Mouse (Mus musculus): ENCODE data around the gene Lpin1. TPM values are rescaled to one million over a fixed set of nuclear protein-coding genes. Genes with fewer than 3 reads are reported as not detected.

Lpin1 gene
- total RNA-seq, 2 experiments from 2014 or later, result 14.5 to 15.8 TPM

- intact Hi-C loops (cut with DNase I), result loop anchor here (5.0 kb wide), 1 partner anchor 63 kb away; no protein-coding TSS in a partner anchor
- DNase-seq (ENCODE audit: low spot score in 2 of 2), result no peak
These were observed 19.5 kb upstream of the Lpin1 start for GRCm38 (mm10) chr12:16630152-16630865.

DNA sequence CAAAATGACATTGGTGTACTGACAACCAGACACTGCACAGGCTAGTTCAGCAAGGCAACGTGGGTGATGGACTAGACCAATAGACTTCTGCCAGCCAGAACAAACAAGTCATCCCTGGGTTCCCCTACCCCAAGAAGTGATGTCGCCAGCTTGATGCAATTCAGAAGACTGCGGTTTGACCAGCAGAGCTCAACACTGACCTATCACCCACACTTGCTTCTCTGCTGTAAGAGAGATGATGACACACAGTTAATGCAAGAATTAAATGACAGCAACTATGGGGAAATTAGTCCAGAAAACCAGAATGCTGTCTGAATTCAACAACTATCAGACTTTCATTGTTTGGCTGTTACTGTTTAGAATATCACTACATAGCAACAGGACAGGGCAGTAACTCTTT is 9.5 kb upstream of the Lpin1 start:
- intact Hi-C loops (cut with DNase I), result no loop called here
- no peak for DNase-seq (ENCODE audit: low spot score in 2 of 2)

DNA sequence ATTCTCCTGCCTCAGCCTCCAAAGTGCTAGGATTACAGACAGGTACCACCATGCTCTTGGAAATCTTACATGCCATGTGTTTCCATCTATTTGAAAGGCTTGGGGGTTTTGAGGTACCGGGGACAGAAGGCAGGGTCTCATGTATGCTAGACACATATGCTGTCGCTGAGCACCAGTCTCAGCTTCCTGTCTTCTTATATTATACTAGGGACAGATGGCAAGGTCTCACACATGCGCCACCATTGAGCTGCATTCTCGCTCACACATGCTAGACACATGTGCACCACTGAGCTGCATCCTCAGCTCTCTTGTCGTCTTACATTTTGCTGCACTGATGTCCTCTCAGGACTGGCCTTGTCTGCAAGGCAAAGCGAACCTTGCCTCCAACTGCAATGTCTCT is 8.7 kb upstream of the Lpin1 start:
- DNase-seq (ENCODE audit: low spot score in 2 of 2), result no peak
- intact Hi-C loops (cut with DNase I), result no loop called here

DNA sequence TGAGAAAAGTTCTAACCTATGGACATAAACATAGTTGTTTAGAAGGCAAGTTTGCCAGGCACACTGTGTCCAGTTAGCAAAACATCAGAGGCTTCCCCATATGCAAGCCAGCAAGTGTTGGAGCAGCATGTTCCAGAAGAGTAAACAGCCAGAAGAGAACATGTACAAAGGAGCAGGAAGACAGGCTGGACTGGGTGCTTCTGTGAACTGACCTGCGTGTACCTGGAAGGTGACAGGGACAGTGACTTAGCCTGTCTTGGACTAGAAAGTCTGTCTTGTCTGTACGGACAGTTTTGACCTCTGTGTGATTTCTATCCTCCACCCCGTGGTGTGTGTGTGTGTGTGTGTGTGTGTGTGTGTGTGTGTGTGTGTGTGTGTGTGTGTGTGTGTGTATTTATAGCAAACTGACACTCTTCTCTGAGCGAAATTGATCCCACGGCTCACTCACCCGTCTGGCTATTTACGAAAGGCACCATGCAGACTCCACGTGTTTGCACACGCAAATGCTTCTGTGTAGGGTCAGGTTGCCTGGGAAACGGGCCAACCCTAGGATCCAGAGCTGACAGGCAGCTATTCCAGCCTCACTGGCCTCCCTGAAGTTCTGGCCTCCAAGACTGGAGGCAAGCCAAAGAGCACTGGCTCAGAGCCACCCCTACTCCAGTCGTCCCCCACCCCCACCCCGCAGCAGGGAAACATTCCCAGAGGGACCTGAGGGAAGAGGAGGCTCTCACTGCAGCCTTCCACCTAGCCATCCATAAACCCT is 7.9 kb upstream of the Lpin1 start:
- DNase-seq (ENCODE audit: low spot score in 2 of 2), result peak; percentile 68 to 84
- intact Hi-C loops (cut with DNase I), result no loop called here

DNA sequence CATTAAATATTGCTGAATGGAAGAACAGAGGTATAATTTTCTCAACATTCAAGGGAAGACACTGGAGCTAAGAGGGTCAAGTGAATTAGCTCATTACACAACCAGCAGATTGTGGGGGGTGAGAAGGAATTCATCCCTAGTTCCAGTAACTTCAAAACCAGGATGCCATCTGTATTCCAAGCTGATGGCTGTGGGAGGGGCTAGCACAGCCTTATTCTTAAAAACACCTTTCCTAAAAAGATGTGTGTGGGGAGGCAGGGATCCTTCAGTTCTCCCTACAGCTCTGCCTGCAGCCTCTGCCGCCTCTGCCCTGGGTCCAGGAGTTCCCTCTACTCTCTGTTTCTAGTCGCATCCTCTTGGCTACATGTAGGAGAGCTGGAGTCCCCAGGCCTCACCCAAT is 5.0 kb upstream of the Lpin1 start:
- intact Hi-C loops (cut with DNase I), result no loop called here
- no peak for DNase-seq (ENCODE audit: low spot score in 2 of 2)

GRCm38 (mm10) chr12:16614556-16614955 is 3.8 kb upstream of the Lpin1 start:
- DNase-seq (ENCODE audit: low spot score in 2 of 2), result no peak
- intact Hi-C loops (cut with DNase I), result no loop called here

DNA sequence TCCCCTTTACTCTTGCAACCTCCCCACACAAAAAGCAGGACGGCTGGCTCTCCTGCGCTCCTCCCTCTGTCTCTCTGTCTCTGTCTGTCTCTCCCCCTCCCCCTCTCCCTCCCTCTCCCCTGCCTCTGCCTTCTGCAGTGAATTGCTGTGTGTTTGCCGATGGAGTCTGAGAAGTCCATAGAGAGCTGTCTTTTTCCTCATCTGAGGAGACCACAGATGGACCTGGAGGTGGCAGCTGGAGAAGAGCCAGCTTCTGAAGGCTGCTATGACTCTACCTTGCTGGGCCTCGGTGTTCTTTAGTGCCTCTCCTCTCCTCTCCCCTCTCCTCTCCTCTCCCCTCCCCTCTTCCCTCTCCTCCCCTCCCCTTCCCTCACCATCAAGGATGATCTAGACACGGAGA is 5.1 kb downstream of the Lpin1 start:
- intact Hi-C loops (cut with DNase I), result no loop called here
- peak; percentile 47 to 57 for DNase-seq (ENCODE audit: low spot score in 2 of 2)

DNA sequence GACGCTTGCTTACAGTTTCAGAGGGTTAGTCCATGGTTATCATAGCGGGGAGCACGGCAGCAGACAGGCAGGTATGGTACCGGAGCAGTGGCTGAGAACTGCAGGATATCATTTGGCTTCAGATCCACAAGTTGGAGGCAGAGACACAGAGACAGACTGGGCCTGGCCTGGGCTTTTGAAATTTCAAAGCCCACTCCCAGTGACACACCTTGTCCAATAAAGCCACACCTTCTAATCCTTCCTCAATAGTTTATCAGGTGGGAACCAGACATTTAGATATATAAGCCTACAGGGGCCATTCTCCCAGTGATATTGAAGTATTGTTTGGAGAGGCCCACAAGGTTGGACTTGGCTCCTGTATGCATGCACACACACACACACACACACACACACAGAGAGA is 8.5 kb downstream of the Lpin1 start:
- no peak for DNase-seq (ENCODE audit: low spot score in 2 of 2)
- intact Hi-C loops (cut with DNase I), result no loop called here

DNA sequence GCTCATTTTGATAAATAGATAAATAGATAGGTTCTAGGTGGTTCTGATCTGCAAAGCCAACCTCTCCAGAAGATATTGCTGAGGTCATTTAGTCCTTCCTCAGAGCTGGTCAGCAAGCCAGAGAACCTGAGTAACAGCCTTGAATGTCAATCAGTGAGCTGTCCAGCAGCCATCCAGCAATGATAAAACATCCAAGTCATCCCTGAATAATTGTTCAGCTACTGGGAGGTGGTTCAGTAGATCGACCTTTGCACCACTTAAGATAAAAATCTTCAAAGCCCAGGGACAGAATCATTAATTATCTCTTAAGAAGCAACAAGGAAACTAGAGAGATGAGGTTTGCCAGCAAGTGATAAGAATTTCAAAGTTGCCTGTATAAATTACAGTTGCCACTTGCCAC is 10.4 kb downstream of the Lpin1 start:
- intact Hi-C loops (cut with DNase I), result no loop called here
- DNase-seq (ENCODE audit: low spot score in 2 of 2), result no peak

DNA sequence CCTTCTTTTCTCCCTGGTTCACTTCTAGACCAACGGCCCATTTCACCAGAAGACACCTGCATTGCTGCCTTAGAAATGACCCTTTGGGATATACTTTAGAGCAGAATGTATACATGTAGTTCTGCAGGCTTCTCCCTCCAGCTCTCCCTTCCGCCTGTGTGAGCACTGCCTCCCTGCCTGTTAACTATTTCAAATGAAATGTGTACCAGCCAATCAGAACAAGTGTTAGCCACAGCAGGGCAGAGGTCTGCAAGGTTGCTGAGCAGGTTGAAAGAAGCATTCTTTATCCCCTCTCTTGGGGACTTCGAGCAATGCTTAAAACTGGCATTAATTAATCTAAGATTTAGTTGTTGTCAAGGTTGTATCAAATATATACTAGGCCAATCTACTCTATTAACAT is 11.4 kb downstream of the Lpin1 start:
- no peak for DNase-seq (ENCODE audit: low spot score in 2 of 2)
- intact Hi-C loops (cut with DNase I), result no loop called here

DNA sequence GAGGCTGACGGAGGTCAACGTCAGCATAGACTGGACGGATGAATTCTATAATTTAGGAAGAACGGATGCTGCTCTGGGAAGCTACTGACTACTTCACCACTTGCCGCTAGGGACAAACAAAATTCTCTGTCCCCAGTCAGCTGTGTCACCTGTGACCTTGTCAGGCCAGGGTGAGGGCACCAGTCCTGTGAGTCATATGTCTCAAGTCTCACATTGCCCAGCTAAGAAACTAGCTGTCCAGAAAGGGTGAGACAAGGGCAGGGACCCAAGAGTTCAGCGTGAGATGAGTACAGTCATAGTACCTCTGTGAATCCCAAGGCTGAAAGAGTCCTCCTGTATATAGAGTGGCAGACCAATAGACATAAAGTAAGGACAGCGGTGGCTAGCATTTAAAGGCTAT is 17.0 kb downstream of the Lpin1 start:
- intact Hi-C loops (cut with DNase I), result no loop called here
- no peak for DNase-seq (ENCODE audit: low spot score in 2 of 2)

DNA sequence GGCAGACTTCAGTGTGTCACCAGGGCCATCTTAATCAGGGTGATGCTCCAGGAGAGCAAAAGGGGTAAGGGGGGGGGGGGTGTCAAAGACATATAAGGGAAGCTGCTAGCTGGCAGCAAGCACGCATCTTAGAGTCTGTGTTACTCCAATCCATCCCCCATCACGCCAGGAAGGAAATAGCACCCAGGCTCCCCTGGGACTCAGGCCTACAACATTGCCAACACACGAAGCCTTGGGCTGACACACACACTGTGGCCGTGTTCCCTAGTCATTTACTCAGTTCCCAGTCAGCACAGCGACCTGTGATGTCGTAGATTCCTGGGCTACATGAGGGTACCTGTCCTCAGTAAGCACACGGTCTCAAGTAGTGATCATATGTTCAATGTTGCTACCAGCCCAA is 17.8 kb downstream of the Lpin1 start:
- intact Hi-C loops (cut with DNase I), result no loop called here

GRCm38 (mm10) chr12:16592451-16592850 is 18.3 kb downstream of the Lpin1 start:
- intact Hi-C loops (cut with DNase I), result no loop called here
- no peak for DNase-seq (ENCODE audit: low spot score in 2 of 2)

More for the DNA sequence above, 17.8 kb downstream of the Lpin1 start:
- DNase-seq (ENCODE audit: low spot score in 2 of 2), result no peak

GRCm38 (mm10) chr12:16591453-16592200 is 19.1 kb downstream of the Lpin1 start:
- peak; percentile 75 to 82 for DNase-seq (ENCODE audit: low spot score in 2 of 2)
- intact Hi-C loops (cut with DNase I), result no loop called here

DNA sequence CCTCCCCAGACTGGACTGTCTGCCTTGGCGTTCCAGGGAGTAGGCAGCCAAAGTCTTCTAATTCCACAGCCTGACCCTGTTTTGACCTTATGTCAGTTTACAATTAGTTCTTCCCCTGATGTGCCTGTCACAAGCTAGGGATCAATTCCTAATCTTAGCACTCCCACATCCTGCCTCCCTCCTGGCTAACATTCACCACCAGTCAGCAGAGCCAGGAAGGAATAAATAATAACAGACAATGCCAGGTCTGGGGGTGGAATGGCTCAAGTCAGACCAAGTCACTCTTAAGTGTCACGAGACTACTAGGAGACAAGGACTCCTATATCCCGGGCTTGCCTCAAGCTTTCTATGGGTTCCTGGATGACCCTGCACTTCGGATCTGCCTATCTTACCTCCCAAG is 20.8 kb downstream of the Lpin1 start:
- intact Hi-C loops (cut with DNase I), result no loop called here
- no peak for DNase-seq (ENCODE audit: low spot score in 2 of 2)

- DNase-seq (ENCODE audit: low spot score in 2 of 2), result peak; percentile 89 to 90
These were observed 21.4 kb downstream of the Lpin1 start for GRCm38 (mm10) chr12:16589204-16589949.

GRCm38 (mm10) chr12:16588396-16589042 is 22.2 kb downstream of the Lpin1 start:
- intact Hi-C loops (cut with DNase I), result no loop called here
- peak; percentile 35 to 68 for DNase-seq (ENCODE audit: low spot score in 2 of 2)

More at GRCm38 (mm10) chr12:16589204-16589949, 21.4 kb downstream of the Lpin1 start:
- intact Hi-C loops (cut with DNase I), result no loop called here

DNA sequence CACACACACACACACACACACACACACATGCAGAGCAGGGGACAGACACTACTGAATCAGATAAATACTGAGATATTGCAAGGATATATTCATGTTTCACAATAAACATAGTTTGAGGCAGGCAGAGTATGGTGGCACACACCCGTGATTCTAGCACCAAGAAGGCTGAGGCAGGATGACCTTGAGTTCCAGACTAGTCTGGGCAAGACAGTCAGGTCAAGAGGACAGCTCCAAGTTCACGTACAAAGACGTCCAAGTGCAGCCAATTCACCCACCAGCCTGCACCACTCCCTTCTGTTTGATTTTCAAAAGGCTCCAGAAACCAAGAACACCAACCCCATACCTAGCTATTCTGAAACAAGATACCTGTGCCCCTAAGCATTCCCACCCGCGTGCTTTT is 23.0 kb downstream of the Lpin1 start:
- DNase-seq (ENCODE audit: low spot score in 2 of 2), result no peak
- intact Hi-C loops (cut with DNase I), result no loop called here

DNA sequence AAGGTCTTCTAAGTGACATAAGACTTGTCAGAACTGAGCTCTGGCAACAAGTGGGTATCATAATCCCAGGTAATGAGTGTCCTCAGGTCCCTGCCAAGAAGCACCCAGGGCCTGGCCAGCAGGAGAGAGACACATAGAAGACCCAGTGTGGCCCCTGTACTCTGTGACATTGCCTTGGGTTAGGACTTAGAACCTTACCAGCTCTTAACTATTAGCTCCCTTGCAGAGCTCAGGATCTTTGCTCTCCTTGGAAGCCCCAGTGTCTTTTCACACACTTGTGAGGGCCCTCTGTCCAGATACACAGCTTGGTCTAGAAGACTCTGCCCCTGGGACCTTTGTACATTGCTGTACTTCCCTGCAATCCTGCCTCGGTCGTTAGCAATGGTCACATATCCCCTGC is 23.7 kb downstream of the Lpin1 start:
- DNase-seq (ENCODE audit: low spot score in 2 of 2), result no peak
- intact Hi-C loops (cut with DNase I), result no loop called here

Data from left cerebral cortex, postnatal 14 days (tissue).